Mouse (Mus musculus) gastrocnemius, postnatal 10 days (tissue): ENCODE data around the gene Ppib. TPM values are rescaled to one million over a fixed set of nuclear protein-coding genes. Genes with fewer than 3 reads are reported as not detected.

Experiments used
- total RNA-seq, 2 experiments: library from RNA; stranded (reverse); gene quantifications; 2 replicates each; pipeline ENCODE4 v1.2.3; 2021

The Ppib gene
- total RNA-seq, 2 experiments from 2014 or later: 204 to 237 TPM

Other genes starting within 250 kb of the Ppib start
- gene Zfp609, start 232.7 kb upstream of the Ppib start, total RNA-seq: 10 to 100 TPM; 23.0 to 28.2 TPM
- gene Pclaf, start 170.0 kb upstream of the Ppib start, total RNA-seq: 10 to 100 TPM in 1 of 2 experiments, 1 to 10 TPM in 1; 9.2 to 10.9 TPM
- gene Trip4, start 151.4 kb upstream of the Ppib start, total RNA-seq: 10 to 100 TPM; 18.0 to 18.3 TPM
- 10 to 100 TPM in 1 of 2 experiments, 1 to 10 TPM in 1; 7.2 to 12.4 TPM for gene Csnk1g1, start 151.3 kb upstream of the Ppib start, total RNA-seq
- 1 to 10 TPM in 1 of 2 experiments, under 1 TPM in 1; 0.80 to 1.4 TPM for gene Snx22, start 9.5 kb downstream of the Ppib start, total RNA-seq
- gene Snx1, start 66.4 kb downstream of the Ppib start, total RNA-seq: 10 to 100 TPM; 36.4 to 42.5 TPM
- gene Ciao2a, start 66.4 kb downstream of the Ppib start, total RNA-seq: 10 to 100 TPM; 39.6 to 46.0 TPM
- gene Dapk2, start 98.0 kb downstream of the Ppib start, total RNA-seq: 10 to 100 TPM; 15.5 to 19.1 TPM